Mouse (Mus musculus) liver, adult (tissue): ENCODE measurements around the gene Rps3.

Experiments
- GATA4 ChIP-seq: IDR thresholded peaks from 2 replicates; pipeline ENCODE4 v1.6.1; 2014; ENCODE audit warnings: mild to moderate bottlenecking, low read length; ENCODE audit not compliant: insufficient replicate concordance

Rps3 gene

DNA sequence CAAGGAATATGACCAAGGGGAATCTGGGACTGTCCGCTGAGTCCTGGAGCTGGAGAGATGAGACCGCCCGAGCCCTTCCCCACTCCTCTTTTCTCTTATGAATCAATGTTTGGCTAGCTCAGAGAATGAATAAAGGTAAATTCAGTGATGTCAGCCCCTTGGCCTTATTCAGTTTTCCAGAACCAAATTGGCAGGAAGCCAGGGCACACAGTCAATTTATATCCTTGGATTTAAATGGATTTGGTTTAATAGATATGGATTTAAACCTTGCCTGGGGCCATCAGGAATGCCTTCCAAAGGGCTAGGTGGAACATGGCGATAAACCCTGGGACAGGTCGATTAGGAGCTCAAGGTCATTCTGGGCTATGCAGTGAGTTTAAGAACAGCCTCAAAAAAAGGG is 6.2 kb upstream of the Rps3 start:
- TF ChIP-seq GATA4, result no peak

DNA sequence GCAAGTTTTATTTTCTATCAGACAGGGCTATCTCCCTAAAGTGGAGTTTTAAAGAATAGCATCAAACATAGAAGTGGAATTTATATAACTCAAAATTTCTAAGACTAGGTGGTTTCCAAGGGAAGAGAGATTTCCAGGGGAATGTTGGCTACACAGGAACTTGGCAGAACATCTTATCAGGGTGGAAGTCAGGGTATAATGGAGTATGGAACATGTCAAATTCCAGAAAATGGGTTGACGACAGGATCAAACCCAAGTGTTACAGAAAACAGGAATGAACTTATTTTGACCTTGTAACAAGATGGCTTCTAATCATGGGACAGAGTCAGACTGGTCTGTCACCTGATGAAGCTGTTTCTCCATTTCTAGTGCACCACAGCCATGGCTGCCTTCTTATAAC is 1.1 kb upstream of the Rps3 start:
- TF ChIP-seq GATA4, result peak; percentile 60; the same call in 1 of the 2 replicates

DNA sequence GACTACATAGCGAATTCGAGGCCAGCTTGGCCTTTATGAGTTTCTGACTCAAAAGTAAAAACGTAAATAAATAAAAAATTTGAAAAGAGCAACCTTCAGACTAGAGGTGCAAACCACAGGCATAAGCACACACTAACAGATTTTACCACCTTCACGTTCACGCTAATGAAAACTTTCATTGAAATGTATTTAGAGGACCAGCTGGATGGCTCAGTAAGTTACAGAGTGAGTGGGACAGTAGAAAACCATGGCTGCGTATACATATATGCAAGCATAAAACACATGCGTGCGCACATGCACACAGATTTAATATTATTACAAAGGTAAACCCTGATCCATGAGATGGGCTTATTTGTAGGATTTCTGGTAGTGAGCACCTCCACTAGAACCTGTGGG is 384 bp upstream of the Rps3 start:
- TF ChIP-seq GATA4, result no peak

DNA sequence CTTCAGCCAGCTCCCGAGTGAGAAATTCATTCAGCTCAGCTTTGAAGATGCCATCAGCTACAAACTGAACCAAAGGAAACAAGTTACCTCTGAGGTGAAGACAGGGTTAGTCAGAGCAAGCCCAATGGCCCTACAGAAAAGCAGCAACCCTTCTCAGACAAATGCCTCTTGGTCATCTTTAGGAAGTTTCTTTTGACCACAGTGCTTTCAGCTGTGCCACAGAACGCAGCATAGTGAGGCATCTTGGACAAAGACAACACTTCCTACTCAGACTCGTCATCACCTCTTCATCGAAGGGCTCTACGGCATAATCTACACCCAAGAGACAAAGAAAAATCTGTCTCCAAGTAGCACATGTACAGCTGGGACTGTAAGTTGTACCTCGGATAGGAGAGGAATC is 901 bp downstream of the Rps3 start:
- no peak for TF ChIP-seq GATA4

DNA sequence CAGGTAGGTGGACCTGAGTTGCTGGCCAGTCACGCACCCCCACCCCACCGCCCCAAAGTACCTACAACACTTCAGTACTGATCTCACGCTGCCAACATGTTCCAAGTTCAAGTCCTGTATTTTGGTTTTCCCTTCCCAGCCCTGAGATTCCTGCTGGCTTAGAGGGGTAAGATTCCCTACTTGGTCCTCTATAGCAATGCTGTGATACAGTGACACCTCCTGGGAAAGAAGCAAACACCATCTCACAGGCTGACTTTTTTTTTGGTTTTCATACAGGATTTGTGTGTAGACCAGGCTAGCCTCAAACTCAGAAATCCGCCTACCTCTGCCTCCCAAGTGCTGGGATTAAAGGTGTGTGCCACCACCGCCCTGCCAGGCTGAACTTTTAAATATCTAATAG is 6.3 kb downstream of the Rps3 start:
- no peak for TF ChIP-seq GATA4

DNA sequence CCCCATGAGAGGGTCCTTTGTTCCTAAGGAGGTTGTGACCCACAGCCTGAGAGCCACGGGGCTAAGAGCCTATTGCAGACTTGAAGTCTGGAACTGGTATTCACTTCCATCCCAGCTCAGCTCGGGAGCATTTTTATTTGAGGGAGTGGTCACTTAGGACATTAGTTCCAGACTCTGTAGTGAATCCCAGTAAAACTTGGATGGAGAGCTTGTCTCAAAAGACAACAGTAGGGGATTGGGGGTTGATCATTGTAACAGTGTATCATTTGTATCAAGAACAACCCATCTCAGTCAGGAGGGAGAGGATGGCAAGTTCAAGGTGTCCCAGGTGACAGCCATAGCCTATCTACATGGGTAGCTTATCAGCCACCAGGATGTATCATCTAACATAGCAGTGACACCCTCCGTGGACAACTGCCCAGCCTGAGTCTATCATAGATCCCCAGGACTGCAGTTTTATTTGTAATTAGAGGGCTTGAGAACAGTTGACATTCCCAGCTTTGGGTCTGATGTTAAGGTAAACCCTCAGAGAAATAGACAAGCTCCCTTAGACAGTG is 6.9 kb downstream of the Rps3 start:
- no peak for TF ChIP-seq GATA4

DNA sequence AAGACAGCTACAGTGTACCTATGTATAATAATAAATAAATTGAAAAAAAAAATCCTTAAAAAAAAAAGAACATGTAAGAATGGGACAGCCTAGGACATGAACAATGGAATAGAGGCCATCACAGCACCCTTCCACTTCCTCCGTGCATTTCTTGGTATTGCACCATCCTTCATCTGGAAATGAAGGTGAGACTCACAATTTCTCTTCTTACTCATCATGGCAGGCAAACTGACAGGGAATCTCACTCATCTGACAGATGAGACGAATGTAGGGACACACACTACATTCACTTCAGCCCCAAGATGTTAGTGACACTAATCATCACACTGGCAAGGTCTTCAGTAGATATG is 8.0 kb downstream of the Rps3 start:
- TF ChIP-seq GATA4, result no peak

DNA sequence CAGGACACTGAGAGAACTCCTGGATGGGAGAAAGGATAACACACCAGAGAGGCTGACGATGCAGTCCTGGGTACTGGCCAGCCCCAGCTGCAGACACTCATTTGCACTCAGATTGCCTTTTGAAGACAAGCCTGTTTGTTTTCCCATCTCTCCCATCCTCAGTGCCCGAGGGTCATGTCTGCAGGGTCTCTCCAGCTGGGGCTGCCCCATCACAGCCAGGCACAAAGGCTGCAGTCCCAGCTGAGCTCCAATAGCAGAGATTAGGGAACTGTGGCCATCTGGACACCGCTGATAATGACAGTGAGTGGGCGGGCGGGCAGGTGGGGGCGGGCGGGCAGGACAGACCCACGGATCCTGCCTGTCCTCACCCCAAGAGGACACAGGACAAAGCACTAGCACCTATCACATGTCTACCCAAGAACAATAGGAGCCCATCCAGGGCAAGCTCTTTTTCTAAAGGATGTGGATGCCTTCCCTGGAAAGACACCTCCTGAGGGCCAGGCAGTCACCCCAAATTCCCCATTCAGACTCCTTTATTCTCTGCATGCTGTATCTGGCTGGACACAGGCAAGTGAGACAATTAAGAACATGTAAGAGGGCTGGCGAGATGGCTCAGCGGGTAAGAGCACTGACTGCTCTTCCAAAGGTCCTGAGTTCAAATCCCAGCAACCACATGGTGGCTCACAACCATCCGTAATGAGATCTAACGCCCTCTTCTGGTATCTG is 8.5 kb downstream of the Rps3 start:
- no peak for TF ChIP-seq GATA4

DNA sequence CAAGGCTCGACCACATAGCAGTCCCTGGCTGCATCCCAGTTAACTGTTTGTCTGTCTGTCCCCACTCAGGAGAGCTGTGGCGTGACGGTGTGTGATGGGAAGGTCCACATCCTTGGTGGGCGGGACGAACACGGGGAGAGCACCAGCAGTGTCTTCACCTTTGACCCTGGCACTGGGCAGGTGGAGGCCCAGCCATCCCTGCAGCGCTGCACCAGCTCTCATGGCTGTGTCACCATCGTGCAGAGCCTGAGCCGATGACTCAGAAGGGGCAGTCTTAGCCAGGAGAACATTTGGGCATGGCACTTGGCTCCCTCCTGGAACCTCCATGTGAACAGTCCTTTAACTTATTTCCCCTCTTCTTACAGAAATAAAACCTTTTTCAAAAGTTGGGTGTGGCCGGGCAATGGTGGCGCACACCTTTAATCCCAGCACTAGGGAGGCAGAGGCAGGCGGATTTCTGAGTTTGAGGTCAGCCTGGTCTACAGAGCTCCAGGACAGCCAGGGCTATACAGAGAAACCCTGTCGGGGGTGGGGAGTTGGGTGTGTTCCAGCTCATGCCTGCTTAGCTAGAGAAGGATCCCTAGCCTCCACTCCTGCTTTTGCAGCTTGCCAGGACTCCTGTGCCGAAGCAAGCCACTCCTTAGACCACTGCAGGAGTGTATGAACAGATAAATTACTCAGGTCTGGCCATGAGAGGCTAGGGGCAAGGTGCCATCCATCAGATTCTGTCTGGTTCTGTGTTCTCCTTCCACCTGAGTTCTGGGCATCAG is 9.7 kb downstream of the Rps3 start:
- TF ChIP-seq GATA4, result no peak

DNA sequence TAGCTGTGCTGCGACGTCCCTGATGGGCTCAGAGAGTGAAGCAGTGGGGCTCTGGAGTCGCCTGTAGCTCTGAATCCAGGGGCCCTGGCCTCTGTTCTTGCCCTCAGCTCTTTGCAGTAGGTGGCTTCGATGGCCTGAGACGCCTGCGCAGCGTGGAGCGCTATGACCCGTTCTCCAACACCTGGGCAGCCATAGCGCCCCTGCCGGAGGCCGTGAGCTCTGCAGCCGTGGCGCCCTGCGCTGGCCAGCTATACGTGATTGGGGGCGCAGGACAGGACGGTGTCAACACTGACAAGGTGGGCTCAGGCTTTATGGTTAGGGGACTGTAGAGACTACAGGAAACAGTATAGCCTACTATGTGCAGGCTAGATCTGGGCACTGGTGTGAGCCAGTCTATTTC is 12.0 kb downstream of the Rps3 start:
- no peak for TF ChIP-seq GATA4

DNA sequence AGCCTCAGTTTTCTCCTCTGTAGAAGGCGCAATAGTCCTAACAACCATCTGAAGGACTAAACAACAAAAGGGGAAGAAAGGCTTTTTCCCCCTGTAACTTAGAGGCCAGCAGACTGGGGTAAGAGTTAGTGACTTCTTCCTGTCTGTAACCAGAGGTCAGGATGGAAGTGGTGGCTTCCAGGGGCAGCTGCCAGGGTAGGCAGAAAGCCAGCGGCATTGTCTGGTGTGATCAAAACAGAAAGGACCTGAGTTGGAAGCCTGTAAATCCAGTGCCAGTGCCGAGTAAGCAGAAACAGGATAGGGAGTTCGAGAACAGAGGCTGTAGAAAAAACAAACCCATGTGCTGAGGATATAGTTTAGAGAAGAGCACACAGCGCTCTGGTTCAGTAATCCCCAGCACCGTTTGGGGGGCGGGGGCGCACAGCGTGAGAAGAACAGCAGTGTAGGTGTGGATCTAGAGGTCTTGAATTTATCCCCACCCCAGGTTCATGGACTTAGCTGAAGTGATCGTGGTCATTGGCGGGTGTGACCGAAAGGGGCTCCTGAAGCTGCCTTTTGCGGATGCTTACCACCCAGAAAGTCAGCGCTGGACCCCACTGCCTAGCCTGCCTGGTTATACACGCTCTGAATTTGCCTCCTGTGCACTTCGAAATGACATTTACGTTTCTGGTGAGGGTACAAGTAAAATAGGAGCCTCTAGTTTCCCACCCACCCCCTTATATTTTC is 13.7 kb downstream of the Rps3 start:
- no peak for TF ChIP-seq GATA4

DNA sequence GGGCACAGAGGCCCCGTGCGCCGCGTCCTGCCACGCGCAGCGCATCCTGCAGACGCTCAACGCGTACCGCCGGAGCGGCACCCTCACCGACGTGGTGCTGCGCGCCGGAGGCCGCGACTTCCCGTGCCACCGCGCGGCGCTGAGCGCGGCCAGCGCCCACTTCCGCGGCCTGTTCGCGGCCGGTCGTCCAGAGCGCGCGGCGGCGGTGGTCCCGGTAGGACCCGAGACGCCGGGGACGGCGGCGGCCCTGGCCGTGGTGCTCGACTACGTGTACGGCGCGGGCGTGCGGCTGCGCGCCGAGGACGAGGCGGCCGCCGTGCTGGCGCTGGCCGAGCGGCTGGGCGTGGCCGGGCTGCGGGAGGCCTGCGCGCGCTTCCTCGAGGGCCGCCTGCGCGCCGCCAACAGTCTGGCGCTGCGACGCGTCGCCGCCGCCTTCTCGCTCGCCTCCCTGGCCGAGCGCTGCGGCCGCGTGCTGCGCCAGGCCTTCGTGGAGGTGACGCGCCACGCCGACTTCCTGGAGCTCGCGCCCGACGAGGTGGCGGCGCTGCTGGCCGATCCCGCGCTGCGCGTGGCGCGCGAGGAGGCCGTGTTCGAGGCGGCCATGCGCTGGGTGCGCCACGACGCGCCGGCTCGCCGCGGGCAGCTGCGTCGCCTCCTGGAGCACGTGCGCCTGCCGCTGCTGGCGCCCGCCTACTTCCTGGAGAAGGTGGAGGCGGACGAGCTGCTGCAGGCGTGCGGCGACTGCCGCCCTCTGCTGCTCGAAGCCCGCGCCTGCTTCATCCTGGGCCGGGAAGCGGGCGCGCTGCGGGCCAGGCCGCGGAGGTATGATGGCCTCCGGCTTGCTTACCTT is 15.0 kb downstream of the Rps3 start:
- no peak for TF ChIP-seq GATA4

DNA sequence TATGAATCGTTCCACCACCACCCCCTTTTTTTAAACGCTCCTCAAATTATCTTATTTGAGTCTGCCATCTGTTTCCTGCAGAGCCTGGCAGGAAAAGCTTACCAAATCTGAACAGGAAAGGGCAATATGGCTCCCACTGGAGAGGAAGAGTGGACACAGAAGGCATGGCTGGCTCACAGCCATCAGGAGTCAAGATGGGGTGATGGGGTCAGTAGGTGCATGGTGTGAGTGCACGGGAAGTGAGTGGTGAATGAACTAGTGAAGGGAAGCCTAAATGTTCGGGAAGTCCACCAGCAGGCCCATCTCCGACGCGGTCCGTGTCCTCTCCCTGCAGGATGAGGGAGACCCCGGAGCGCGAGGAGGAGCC is 15.6 kb downstream of the Rps3 start:
- TF ChIP-seq GATA4, result peak; percentile 70; the same call in 1 of the 2 replicates

DNA sequence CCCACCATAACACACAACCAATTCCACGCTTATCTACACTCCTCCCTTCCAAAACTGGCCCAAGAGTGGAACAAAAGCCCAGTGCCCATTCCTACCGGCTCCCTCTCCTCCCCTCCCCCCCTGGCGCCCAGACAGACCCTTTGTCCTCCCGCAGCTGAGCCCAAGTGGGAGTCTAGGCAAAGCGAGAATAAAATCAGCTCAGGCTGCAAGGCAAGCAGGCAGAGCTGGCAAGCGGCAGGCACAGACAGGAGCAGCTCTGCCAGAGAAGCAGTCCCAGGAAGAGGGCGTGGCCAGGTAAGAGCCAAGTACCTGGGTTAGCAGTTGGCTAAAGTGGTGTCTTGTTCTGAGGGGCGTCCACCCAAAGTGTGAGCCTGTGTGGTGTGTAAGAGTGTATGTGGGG is 17.7 kb downstream of the Rps3 start, which contains the start of gene Klhl35:
Gene Klhl35 (plus strand): TSS at position 194 of the 400 bp plus-strand sequence.
- no peak for TF ChIP-seq GATA4

DNA sequence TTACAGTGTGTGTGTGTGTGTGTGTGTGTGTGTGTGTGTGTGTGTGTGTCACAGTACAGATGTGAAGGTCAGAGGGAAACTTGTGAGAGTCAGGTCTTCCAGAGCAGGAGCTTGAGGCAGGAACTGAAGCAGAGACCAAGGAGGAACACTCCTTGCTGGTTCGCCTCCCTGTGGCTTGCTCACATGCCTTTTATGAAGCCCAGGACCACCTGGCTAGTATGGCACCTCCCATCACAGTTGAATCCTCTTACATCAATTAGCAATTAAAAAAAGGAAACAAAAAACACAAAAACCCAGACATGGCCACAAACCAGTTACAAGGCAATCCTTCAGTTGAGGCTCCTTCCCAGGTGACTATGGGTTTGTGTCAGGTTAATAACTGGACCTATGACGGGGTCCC is 20.4 kb downstream of the Rps3 start:
- TF ChIP-seq GATA4, result no peak
